Mouse (Mus musculus): Measurements from ENCODE around the gene Srrm3.

DNA sequence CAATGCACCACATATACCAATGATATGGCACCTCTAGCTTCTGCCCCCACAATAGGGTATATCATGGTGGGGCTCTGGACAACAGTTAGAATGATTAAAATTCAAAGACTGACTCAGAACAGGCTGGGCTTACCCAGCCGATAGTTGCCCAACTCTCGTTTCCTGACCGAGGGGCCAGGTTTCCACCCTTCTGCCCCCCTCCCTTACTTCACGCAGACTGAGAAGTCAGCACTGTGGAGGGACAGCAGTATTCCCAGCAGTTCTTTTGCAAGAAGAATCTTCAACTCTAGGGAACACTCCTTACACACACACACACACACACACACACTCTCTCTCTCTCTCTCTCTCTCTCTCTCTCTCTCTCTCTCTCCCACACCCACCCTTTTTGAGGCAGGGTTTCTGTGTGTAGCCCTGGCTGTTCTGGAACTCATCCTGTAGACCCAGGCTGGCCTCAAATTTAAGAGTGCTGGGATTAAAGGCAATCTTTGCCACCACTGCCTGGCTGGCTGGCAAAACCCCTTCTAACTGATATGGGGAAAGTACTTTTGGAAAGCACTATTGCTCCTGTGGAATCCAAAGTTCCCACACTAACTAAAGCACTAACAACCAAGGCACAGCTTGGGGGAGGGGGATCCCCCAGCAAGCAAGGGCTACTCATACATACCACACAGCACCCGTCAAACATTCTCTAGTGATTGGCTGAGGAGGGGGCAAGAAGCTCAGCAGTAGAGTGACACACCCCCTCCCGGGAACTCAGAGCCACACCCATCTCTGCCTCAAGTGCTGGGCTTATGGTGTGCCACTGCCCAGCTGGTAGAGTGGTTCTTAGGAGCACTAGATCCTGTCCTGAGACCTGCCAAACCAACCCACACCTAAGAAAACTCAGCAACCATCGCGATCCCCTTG, 98.9 kb downstream of the Srrm3 start:
- no peak for TF ChIP-seq POLR2A (IDR thresholded peaks at IDR 0.05; ENCODE audit: extremely low read depth, insufficient read depth, low read length)
- no peak for TF ChIP-seq CTCF (IDR thresholded peaks at IDR 0.05; ENCODE audit: low read depth, low read length)
